Mouse (Mus musculus) forebrain, embryonic 14.5 days (tissue): ENCODE results near the gene Tmprss13. TPM values are rescaled to one million over a fixed set of nuclear protein-coding genes. Genes with fewer than 3 reads are reported as not detected.

Experiments
- polyA plus RNA-seq: library from polyadenylated mRNA; unstranded; fragments of >200 nt; fragmentation: Nextera tagmentation; extraction: Ambion mirVana; gene quantifications from 2 replicates; pipeline ENCODE4 v1.2.1, GENCODE M21; 2014

Tmprss13 gene
- polyA plus RNA-seq, 1 experiment from 2014 or later: 0.05 TPM

Other genes starting within 250 kb of the Tmprss13 start
- 0.15 TPM in 1 of 2 replicates, not detected in the other for gene Jaml, start 239.9 kb upstream of the Tmprss13 start, polyA plus RNA-seq
- gene Scn2b, start 201.3 kb upstream of the Tmprss13 start, polyA plus RNA-seq: 3.0 and 4.1 TPM in 2 replicates
- 0.11 and 0.12 TPM in 2 replicates for gene Scn4b, start 180.7 kb upstream of the Tmprss13 start, polyA plus RNA-seq
- gene BC049352, start 137.1 kb upstream of the Tmprss13 start, polyA plus RNA-seq: not detected in 2 replicates
- not detected in 2 replicates for gene Tmprss4, start 115.0 kb upstream of the Tmprss13 start, polyA plus RNA-seq
- 0.43 and 0.57 TPM in 2 replicates for gene Il10ra, start 50.0 kb upstream of the Tmprss13 start, polyA plus RNA-seq
- gene Fxyd6, start 51.1 kb downstream of the Tmprss13 start, polyA plus RNA-seq: 355 and 413 TPM in 2 replicates
- 5.2 and 6.2 TPM in 2 replicates for gene Fxyd2, start 80.6 kb downstream of the Tmprss13 start, polyA plus RNA-seq
- 11.3 and 15.0 TPM in 2 replicates for gene Dscaml1, start 107.5 kb downstream of the Tmprss13 start, polyA plus RNA-seq